Mouse (Mus musculus) C2C12 (cell line): Measurements from ENCODE around the gene Tax1bp1. TPM values are rescaled to one million over a fixed set of nuclear protein-coding genes. Genes with fewer than 3 reads are reported as not detected.

ENCODE experiments used
- H3K27me3 ChIP-seq: one replicate; pipeline ENCODE4 v1.6.1; 2011; ENCODE audit not compliant: control insufficient read depth, insufficient read depth, insufficient read length
- H3K36me3 ChIP-seq: one replicate; pipeline ENCODE4 v1.6.1; 2011; ENCODE audit not compliant: control insufficient read depth, insufficient read depth
- H3K4me3 ChIP-seq: one replicate; pipeline ENCODE4 v1.5.1; 2011; ENCODE audit warnings: mild to moderate bottlenecking, control low read depth; ENCODE audit not compliant: poor library complexity, insufficient read depth, severe bottlenecking
- H3K79me2 ChIP-seq: one replicate; pipeline ENCODE4 v1.6.1; 2011; ENCODE audit not compliant: control insufficient read depth, insufficient read depth
- H3K79me3 ChIP-seq: one replicate; pipeline ENCODE4 v1.6.1; 2011; ENCODE audit warnings: low read depth, control low read depth
- H3ac ChIP-seq: one replicate; pipeline ENCODE3; 2011; ENCODE audit warnings: low read depth; ENCODE audit not compliant: control insufficient read depth, insufficient read length
- CEBPB ChIP-seq: IDR thresholded peaks from one replicate; pipeline ENCODE4 v1.6.1; 2011; ENCODE audit warnings: low read depth, mild to moderate bottlenecking, control low read depth, moderate library complexity
- CTCF ChIP-seq: IDR thresholded peaks from one replicate; pipeline ENCODE4 v1.5.1; 2011; ENCODE audit not compliant: control insufficient read depth, insufficient read depth, insufficient read length
- FOSL1 ChIP-seq: IDR thresholded peaks from one replicate; pipeline ENCODE4 v1.8.0; 2011; ENCODE audit warnings: mild to moderate bottlenecking, low read length; ENCODE audit not compliant: poor library complexity, insufficient read depth, severe bottlenecking
- MAX ChIP-seq: IDR thresholded peaks from one replicate; pipeline ENCODE4 v1.6.1; 2011; ENCODE audit warnings: mild to moderate bottlenecking, control low read depth
- MYOD1 ChIP-seq: IDR thresholded peaks from one replicate; pipeline ENCODE4 v1.6.1; 2011; ENCODE audit warnings: low read depth; ENCODE audit not compliant: control insufficient read depth, insufficient read length
- MYOG ChIP-seq: IDR thresholded peaks from one replicate; pipeline ENCODE4 v1.6.1; 2011; ENCODE audit not compliant: control insufficient read depth, insufficient read length; ENCODE audit errors: extremely low read depth
- USF1 ChIP-seq: IDR thresholded peaks from one replicate; pipeline ENCODE4 v1.6.1; 2011; ENCODE audit warnings: low read depth, mild to moderate bottlenecking, control low read depth, moderate library complexity
- polyA plus RNA-seq: library from polyadenylated mRNA; unstranded; fragments of >200 nt; fragmentation: generic; extraction: Trizol; gene quantifications from one replicate; pipeline ENCODE4 v1.2.1, GENCODE M21; 2012; ENCODE audit warnings: missing spikeins

Tax1bp1 gene
- polyA plus RNA-seq, 1 experiment = 20.5 TPM

DNA sequence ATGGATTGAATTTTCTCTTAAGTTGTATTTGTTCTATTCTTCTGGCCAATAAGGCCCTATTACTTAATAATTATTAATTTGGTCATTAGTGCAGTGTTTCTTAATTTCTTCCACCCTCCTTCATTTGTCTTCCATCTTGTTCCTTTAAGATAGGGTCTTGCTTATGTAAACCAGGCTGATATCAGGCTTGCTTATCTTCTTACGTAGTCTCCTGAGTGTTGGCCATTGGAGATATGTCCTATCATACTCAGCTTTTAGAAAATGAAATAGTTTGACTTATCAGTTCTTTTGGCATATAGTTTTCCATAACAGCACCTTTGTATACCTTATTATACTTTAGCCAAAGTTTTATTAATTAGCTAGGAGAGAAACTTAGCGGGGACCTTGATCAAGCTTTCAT, 21.1 kb downstream of the Tax1bp1 start:
- no peak for TF ChIP-seq MYOD1
- TF ChIP-seq CEBPB = no peak
- no peak for TF ChIP-seq MAX
- TF ChIP-seq MYOG = no peak
- no peak for TF ChIP-seq FOSL1
- no peak for TF ChIP-seq USF1
- TF ChIP-seq CTCF = no peak

DNA sequence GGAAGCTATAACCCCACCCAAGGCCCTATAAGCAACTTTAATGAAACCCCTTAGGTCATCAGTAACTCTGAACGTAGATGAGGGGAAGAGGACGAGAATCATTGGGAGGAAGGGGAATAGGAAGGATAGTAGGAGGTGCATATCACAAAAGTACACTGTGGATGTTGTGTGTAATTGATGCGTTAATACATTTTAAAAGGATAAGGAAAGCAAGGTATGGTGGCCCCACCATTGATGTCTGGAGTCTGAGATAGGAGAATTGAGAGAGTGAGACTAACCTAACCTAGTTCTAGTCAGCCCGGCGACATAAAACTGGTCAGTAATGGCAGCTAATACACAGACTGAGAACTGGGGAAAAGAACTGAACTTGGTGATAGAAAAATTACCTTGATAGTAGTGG, 39.3 kb downstream of the Tax1bp1 start:
- Histone ChIP-seq H3K36me3 (peaks cover 35% of the 10 kb centered on the region), H3K79me3 (no peaks in the 10 kb centered on the region), H3K27me3 (no peaks in the 10 kb centered on the region), H3K79me2 (no peaks in the 10 kb centered on the region), H3K4me3 (no peak overlapping the region), H3ac (no peak overlapping the region)
- TF ChIP-seq USF1 = no peak
- no peak for TF ChIP-seq MAX
- TF ChIP-seq CEBPB = no peak
- TF ChIP-seq MYOG = no peak
- no peak for TF ChIP-seq MYOD1
- no peak for TF ChIP-seq FOSL1
- no peak for TF ChIP-seq CTCF

More for the DNA sequence above, 21.1 kb downstream of the Tax1bp1 start:
- peaks cover 52% of the 10 kb centered on the region for H3K36me3 ChIP-seq
- no peak overlapping the region for H3ac ChIP-seq
- H3K4me3 ChIP-seq = no peak overlapping the region
- no peaks in the 10 kb centered on the region for H3K27me3 ChIP-seq
- H3K79me2 ChIP-seq = no peaks in the 10 kb centered on the region
- H3K79me3 ChIP-seq = no peaks in the 10 kb centered on the region

DNA sequence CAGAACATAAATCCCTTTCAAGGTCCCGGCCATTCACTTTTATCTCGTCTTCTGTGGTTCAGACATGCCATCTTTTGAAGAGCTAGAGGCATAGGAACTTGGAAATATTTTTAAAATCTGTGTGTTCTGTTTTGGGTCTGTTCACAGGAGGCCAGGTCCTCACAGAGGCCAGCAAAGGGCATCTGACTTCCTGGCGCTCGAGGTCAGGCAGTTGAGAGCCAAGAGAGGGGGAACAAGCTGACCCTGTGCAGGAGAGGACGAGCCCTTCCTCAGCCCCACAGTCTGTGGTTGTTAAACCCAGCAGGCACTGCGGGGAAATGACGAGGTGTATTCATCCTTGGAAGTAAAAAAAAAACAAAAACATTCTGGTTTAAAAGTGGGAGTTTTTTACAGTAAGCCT, 51.7 kb downstream of the Tax1bp1 start:
- Histone ChIP-seq H3K27me3 (no peaks in the 10 kb centered on the region), H3K36me3 (peaks cover 59% of the 10 kb centered on the region), H3ac (no peak overlapping the region), H3K79me3 (no peaks in the 10 kb centered on the region), H3K4me3 (no peak overlapping the region), H3K79me2 (no peaks in the 10 kb centered on the region)
- TF ChIP-seq CTCF = no peak

DNA sequence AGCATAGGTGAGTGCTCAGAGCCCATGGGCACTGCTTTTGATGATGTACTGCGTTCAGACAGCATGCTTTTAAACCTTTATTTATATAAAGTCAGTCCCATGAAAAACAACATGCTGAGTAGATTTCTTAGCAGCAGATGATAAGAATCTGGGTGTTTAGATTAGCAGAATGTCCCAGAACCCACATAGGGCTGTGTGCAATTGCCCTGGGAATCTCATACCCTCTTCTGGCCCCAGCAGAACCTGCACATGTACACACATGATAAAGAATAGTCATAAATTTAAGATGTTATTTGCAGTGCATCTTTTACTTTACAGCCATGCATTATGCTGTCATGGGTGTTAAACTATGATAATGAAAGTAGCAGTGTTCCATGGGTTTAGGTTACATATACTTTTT, 57.3 kb downstream of the Tax1bp1 start:
- Histone ChIP-seq H3K36me3 (peaks cover 43% of the 10 kb centered on the region), H3K79me2 (no peaks in the 10 kb centered on the region), H3K27me3 (no peaks in the 10 kb centered on the region), H3ac (no peak overlapping the region), H3K4me3 (no peak overlapping the region), H3K79me3 (no peaks in the 10 kb centered on the region)
- TF ChIP-seq CTCF (no peak), MYOG (no peak), USF1 (no peak), FOSL1 (no peak), MYOD1 (no peak), MAX (no peak), CEBPB (no peak)

DNA sequence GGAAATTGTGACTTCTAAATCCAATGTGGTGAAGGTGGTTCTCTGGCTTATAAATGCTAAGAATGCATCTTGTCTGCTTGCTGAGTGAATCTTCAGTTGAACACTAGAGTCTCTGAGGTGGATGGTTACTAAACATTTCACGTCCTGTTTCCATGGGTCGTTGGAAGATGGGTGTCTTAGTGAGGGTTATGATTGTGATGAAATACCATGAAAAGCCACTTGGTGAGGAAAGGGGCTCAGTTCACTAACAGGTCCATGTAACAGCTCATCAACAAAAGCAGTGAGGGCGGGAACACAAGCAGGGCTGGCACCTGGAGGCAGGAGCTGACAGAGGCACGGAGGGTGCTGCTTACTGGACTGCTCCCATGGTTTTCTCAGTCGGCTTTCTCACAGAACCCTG, 59.6 kb downstream of the Tax1bp1 start:
- H3K79me2 ChIP-seq = no peaks in the 10 kb centered on the region
- no peaks in the 10 kb centered on the region for H3K79me3 ChIP-seq
- H3K27me3 ChIP-seq = no peaks in the 10 kb centered on the region
- H3ac ChIP-seq = no peak overlapping the region
- TF ChIP-seq CEBPB = no peak
- no peak for TF ChIP-seq FOSL1
- no peak for TF ChIP-seq USF1
- TF ChIP-seq MYOD1 = no peak
- H3K4me3 ChIP-seq = no peak overlapping the region
- peaks cover 19% of the 10 kb centered on the region for H3K36me3 ChIP-seq

DNA sequence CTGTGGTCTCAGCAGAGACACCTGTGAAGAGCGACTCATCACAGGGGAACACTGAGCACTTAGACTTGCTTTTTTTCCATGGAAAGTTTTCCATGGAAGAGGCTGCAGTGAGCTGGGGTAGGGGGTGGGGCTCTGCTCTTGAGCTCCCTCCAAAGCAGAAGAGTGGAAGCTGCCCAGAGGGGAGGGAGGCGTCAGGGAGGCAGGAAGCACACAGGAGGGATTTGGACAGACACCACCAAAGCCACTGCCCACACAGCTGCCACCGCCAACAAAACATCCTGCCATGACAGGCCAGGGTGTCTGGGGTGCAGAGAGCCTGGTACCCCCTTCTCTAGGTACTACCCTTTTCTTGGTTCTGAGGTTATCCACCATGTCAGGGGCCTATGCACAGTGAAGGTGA, 61.8 kb downstream of the Tax1bp1 start:
- no peaks in the 10 kb centered on the region for H3K79me3 ChIP-seq
- TF ChIP-seq FOSL1 = no peak
- H3ac ChIP-seq = no peak overlapping the region
- H3K36me3 ChIP-seq = peaks cover 3% of the 10 kb centered on the region
- H3K27me3 ChIP-seq = no peaks in the 10 kb centered on the region
- H3K4me3 ChIP-seq = no peak overlapping the region
- H3K79me2 ChIP-seq = no peaks in the 10 kb centered on the region
